Mouse (Mus musculus) embryonic facial prominence, embryonic 10.5 days (tissue): Measurements from ENCODE around the gene Tmigd3. TPM values are rescaled to one million over a fixed set of nuclear protein-coding genes. Genes with fewer than 3 reads are reported as not detected.

Experiments
- DNase-seq: peaks from one replicate; pipeline ENCODE4 v3.0.0-alpha.2; 2017; ENCODE audit warnings: low spot score
- H3K27ac ChIP-seq: fragments of 300-500 bp; sonication (generic); replicated peaks from 2 replicates; pipeline ENCODE4 v1.5.1; 2016; ENCODE audit warnings: mild to moderate bottlenecking
- H3K27me3 ChIP-seq: fragments of 300-500 bp; sonication (generic); replicated peaks from 2 replicates; pipeline ENCODE4 v1.6.1; 2016; ENCODE audit warnings: low read depth, mild to moderate bottlenecking; ENCODE audit not compliant: poor library complexity, severe bottlenecking
- H3K36me3 ChIP-seq: fragments of 300-500 bp; sonication (generic); replicated peaks from 2 replicates; pipeline ENCODE4 v1.6.1; 2016; ENCODE audit warnings: mild to moderate bottlenecking, moderate library complexity
- H3K4me1 ChIP-seq: fragments of 300-500 bp; sonication (generic); 2 replicates; pipeline ENCODE4 v1.6.1; 2016
- H3K4me3 ChIP-seq: fragments of 300-500 bp; sonication (generic); 2 replicates; pipeline ENCODE4 v1.5.1; 2016; ENCODE audit warnings: mild to moderate bottlenecking, moderate library complexity
- H3K9me3 ChIP-seq: fragments of 300-500 bp; sonication (generic); 2 replicates; pipeline ENCODE4 v1.6.1; 2016; ENCODE audit warnings: mild to moderate bottlenecking
- WGBS: fragments of 180-500 bp; shearing (Covaris S2); methylation state at CpG from one replicate; pipeline ENCODE4 v1.1.7; 2016; 5-methylcytosine and 5-hydroxymethylcytosine counted together
- polyA plus RNA-seq: library from polyadenylated mRNA; unstranded; fragments of >200 nt; fragmentation: Nextera tagmentation; extraction: Ambion mirVana; gene quantifications from 2 replicates; pipeline ENCODE4 v1.2.1, GENCODE M21; 2016

Gene Tmigd3
- polyA plus RNA-seq, 1 experiment from 2014 or later: not detected

DNA sequence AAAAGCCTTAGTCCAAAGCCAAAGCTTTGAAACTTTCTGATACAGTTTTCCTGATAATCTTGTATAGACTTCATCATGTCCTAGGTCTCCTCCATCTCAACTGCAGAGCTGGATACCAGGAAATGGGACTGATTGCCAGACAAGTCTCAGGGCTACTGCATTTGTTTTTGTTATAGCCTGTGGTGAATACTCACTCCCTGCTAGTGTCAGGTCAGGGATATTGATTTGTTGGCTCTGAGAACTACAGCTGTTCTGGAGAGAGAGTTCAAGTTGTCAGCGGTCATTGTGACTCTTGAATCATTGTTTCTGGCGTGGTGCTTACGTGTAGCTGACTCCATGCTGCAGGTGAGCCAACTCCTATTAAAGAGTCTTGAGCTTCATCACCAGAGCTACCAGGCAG is 102.7 kb downstream of the Tmigd3 start, which contains the start of gene Ovgp1:
Ovgp1 (plus strand) TSS at position 301 of the 400 bp plus-strand sequence.
- H3K27me3 ChIP-seq: no peaks in the 10 kb centered on the region
- H3K36me3 ChIP-seq: peaks cover 27% of the 10 kb centered on the region
- H3K4me3 ChIP-seq: no peak within 1 kb of the TSS
- 86% methylated on average over 3 of the region's 3 CpGs for WGBS
- H3K27ac ChIP-seq: no peak within 1 kb of the TSS
- H3K9me3 ChIP-seq: no peaks in the 10 kb centered on the region
- DNase-seq: no peak
- no peaks in the 10 kb centered on the region for H3K4me1 ChIP-seq

Other genes starting within 250 kb of the Tmigd3 start
- 51.7 and 54.6 TPM in 2 replicates for gene Ddx20, start 183.3 kb upstream of the Tmigd3 start, polyA plus RNA-seq
- 3.4 and 3.6 TPM in 2 replicates for gene Inka2, start 166.3 kb upstream of the Tmigd3 start, polyA plus RNA-seq
- 66.0 and 66.3 TPM in 2 replicates for gene Rap1a, start 69.6 kb upstream of the Tmigd3 start, polyA plus RNA-seq
- not detected in 2 replicates for gene Adora3, start within 50 bp of the Tmigd3 start, polyA plus RNA-seq
- gene I830077J02Rik, start 61.8 kb downstream of the Tmigd3 start, polyA plus RNA-seq: 0.34 and 0.61 TPM in 2 replicates
- 180 and 193 TPM in 2 replicates for gene Wdr77, start 88.5 kb downstream of the Tmigd3 start, polyA plus RNA-seq
- gene Atp5f1, start 89.2 kb downstream of the Tmigd3 start, polyA plus RNA-seq: 459 and 473 TPM in 2 replicates
- 2.0 and 2.7 TPM in 2 replicates for gene Ovgp1, start 102.8 kb downstream of the Tmigd3 start, polyA plus RNA-seq
- gene Pifo, start 143.7 kb downstream of the Tmigd3 start, polyA plus RNA-seq: 0.21 and 0.79 TPM in 2 replicates
- gene Chil5, start 161.9 kb downstream of the Tmigd3 start, polyA plus RNA-seq: not detected in 2 replicates
- gene Chia1, start 242.3 kb downstream of the Tmigd3 start, polyA plus RNA-seq: 0.20 and 0.29 TPM in 2 replicates